Mouse (Mus musculus) gastrocnemius, adult 18-20 months (tissue): Measurements from ENCODE around the gene Pdia6. TPM values are rescaled to one million over a fixed set of nuclear protein-coding genes. Genes with fewer than 3 reads are reported as not detected.

Experiments
- DNase-seq: peaks from one replicate; pipeline ENCODE4 v3.0.0; 2021; ENCODE audit warnings: low spot score
- total RNA-seq, 2 experiments: library from RNA; stranded (reverse); gene quantifications; 2 replicates each; pipeline ENCODE4 v1.2.3; 2021

Gene Pdia6
- total RNA-seq, 2 experiments from 2014 or later: 33.3 to 42.8 TPM

DNA sequence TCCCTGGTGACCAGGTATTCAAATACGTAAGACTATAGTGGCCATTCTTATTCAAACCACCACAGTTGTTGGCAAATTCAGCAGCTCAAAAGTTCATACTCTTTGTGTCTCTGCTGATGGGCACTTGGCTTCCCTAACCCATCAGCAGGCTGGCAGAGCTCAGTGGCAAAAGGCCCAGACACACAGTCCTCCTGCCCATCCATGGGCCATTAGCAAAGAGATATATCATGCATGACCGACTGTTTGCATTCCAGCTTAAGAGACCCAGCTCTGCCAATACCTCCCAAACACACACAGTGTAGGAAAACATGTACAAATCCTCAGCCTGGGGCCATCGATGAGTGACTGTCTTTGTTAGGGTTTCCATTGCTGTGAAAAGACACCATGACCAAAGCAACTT is 5.3 kb upstream of the Pdia6 start:
- DNase-seq: no peak

DNA sequence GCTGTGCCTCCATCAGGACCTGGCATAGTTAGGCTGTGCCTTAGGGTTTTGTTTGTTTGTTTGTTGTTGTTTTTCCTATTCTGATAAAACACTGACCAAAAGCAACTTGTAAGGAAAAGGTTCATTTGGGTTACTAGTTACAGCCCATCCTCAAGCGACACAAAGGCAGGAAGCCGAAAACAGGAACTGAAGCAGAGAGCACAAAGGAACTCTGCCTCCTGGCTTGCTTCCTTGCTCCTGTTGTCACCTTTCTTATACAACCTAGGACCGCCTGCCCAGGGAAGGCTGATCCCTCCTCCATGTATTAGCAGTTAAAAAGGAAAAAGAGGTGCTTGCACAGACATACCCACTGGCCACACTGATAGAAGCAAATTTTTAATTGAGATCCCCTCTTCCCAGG is 2.5 kb upstream of the Pdia6 start:
- DNase-seq: no peak

DNA sequence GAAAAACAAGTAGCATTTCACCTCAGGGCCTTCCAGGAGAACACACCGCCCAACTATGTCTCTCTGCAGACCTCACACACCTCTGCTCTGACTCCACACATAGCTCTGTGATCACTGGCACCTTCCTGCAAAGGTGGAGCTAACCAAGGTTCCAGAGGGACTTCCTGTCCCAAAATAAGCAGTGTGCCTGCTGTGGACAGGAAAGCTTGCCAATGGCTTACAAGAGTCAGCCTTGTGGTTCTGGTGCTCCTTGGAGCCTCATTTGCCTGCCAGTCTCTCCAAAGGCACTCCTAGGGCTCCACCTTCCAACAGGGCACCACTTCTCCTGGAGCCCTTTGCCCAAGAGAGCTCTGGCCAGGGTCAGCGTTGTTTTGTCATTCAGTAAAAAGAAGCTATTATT is 1.5 kb upstream of the Pdia6 start:
- no peak for DNase-seq

DNA sequence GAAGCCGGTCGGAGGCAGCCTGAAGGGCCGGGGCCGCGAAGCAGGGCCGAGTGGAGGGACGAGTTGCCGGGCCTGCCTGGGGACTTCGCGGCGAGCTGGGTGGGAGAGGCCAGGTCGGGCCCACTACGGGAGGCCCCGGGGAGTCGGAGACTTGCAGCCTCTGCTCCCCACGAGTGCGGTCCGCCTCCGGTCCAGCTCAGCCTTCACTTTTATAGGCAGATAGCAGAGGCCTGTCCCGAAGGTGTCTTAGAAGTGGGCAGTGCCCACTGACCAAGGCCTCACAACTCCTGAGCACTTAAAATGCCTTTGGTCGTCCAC is 287 bp downstream of the Pdia6 start:
- no peak for DNase-seq

DNA sequence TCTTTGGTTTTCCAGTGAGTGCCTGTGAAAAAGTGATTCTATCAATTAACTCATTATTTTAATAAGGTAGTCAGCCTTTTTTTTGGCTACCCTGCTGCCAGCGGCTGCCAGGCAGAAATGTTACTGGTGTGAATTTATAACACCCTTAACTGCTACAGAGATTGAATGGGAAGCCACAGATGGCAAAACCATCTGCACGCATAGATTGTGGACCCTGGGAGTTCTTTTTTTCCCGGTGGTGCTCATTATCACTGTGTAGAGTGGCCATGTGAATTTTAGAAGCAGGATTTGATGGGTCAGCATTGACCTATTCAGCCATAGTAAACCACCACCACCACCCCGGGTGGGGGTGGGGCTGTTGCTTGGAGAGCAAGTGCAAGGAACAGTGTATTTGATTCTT is 971 bp downstream of the Pdia6 start:
- DNase-seq: no peak

DNA sequence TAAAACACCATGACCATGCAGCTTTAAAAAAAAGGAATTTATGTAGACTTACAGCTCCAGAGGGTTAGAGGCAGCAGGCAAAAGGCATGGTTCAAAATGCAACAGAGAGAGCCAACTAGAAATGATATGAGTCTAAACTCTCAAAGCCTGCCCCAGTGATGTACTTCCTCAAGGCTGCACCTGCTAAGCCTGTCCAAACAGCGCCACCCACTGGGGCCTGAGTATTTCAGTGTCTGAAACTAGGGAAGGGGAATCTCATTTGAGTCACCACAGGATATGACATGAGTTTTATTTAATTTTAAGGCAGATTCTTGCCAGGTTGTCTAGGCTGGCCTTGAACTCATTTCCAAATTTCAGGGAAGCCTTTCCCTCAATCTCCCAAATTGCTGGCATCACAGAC is 4.9 kb downstream of the Pdia6 start:
- DNase-seq: no peak

DNA sequence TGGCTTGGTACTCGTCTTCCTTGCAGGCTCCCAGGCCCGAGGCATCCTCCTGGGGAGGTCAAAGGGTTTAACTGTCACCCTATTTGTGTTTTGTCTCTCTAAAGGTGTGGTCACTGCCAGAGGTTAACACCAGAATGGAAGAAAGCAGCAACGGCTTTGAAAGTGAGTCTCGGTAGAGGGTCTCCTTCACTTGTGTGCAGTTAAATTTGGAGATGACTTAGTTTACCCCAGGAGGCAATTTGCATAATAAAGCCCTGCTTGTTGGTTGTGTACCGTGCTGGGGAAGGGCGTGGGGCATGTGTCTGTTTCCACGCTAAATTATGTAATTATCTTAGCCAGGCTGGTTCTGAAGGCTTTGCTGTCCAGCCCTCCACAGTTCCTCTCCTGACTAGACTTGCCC is 7.5 kb downstream of the Pdia6 start:
- DNase-seq: no peak

DNA sequence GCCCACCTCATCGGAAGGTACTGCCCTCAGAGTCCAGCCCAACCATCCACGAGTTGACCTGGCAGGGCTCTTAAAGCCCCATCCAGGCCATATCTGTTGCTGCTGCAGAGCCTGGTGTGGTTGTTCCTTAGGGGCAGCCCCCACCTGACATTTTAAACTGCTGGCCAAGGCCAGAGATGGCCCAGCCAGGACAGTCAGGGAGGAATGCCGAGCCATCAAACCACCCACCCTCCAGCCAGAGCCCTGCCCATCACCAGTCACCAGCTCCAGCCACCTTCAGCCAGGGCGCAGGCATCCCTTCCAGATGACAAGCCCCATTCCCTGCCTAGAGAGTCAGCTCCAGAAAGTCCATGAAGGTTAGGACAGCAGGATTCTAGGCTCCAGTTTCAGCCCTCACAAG is 22.2 kb downstream of the Pdia6 start:
- no peak for DNase-seq

DNA sequence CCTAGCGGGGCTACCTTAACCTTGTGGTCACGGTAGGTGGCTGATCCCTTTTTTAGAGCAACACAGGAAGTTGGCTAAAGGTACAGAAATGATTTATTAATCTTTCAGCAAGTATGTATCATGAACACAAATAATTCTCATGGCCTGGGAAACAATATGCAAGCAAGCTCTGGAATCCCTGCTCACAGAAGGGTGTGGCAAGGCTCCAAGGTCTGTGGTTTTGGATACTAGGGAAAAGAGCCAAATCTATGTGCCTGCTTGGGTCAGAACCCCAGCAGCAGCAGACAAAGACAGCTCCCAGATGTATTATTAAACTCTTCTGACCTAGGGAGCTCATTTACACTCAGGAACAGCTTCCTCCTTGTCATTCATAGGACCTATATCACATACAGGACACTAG is 22.7 kb downstream of the Pdia6 start:
- no peak for DNase-seq

DNA sequence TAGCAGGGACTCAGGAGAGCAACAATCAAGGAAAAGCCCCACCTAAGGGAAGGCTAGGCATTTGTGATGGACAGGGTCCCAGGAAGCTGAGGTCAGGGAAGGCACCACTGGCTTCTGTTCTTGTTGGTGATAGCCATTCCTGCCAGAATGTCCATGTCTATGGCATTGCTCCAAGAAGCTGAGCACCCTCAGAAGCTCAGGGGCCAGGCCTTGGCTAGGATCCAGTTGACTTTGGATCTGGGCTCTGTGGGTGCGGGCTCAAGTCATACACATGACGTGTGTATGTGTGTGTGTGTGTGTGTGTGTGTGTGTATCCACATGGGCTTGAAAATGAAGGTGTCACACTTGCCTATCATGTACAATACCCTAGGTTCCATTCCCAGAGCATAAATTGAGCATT is 23.6 kb downstream of the Pdia6 start:
- no peak for DNase-seq

DNA sequence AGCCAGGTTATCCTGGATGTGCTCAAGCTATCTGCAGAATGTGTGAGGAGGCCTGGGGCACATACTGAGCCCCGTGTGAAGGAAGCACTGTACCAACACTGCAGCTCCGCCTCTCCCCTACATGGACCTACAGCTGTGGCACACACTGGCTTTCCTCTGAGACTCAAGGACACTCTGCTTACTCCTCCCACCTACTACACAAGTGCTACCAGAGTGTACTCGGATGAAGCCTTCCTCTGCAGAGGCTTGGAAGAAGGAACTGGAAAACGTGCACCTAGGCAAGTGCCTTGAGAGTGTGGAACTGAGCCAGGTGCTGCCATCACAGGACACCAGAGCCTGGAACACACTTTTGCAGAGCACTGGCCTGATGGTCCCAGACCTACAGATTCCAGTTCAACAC is 24.2 kb downstream of the Pdia6 start:
- no peak for DNase-seq

DNA sequence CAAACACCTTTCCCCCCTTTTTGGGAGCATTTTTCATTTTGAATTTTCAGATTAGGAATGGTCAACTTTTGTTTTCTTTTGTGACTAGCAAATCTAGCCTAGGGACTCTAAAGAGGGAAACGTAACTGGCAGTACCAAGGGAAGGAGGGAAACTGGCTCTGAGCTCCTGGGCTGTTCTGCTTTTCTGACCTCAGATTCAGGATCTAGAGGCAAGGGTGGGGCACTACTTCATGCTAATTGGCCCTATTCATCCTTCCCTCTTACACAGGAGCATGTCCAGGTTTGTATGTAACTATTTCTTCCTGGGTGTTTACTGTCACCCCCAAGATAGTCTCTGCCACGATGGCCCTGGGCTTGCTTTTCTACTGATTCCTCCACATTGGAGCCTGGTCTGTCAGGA is 30.6 kb downstream of the Pdia6 start:
- no peak for DNase-seq

DNA sequence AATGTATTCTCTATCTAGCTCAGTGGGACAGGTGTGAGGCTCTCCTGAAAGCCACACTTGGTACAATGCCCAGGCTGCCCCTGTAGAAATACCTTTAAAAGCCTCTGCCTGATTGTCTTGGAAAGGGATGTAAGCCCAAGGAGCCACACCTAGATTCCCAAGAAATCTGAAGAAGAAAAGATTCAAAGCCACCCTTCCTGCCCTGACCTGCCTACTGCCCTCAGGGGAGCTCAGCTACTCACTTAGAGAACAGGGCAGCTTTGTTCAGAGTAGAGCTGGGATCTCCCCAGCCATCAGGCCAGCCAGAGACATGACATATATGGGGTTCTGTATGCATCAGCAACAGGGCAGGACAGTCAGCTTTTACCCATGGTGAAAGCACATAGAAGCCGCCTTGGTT is 33.6 kb downstream of the Pdia6 start:
- DNase-seq: no peak

DNA sequence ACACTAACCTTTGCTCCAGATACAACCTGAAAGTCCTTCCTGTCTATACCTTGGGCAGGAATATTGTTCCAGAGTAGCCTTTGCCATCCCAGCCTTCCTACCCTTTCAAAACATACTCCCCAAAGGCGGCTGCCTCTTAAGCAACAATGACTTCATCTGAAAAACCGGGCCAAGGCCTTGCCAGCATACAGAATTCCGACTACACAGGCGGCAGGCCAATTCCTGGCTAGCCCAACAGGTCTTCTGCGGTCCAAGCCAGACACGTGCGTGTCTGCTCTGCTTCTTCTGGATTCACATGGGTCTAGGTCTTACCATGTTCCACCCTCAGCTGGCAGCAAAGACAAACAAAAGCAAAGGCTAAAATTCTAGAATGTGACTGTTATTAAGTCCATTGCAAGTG is 39.1 kb downstream of the Pdia6 start:
- DNase-seq: no peak

DNA sequence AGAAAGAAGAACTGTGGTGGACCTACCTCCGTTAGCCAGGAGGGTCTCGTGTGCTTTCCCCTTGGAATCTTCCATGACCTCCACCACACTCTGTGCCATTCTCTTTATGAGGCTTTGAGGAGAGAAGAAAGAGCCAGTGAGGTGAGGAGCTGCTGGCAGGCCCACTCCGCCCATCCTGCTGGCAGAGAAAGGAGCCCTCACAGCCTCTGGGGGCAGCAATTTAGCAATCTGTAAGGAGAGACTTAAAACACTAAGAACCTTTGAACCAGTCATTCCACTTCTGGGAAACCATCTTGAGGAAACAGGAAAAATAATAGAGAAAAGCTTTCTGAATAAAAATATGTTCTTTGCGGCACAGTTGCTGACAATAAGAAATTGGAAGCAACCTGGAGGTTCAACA is 41.9 kb downstream of the Pdia6 start:
- DNase-seq: no peak

DNA sequence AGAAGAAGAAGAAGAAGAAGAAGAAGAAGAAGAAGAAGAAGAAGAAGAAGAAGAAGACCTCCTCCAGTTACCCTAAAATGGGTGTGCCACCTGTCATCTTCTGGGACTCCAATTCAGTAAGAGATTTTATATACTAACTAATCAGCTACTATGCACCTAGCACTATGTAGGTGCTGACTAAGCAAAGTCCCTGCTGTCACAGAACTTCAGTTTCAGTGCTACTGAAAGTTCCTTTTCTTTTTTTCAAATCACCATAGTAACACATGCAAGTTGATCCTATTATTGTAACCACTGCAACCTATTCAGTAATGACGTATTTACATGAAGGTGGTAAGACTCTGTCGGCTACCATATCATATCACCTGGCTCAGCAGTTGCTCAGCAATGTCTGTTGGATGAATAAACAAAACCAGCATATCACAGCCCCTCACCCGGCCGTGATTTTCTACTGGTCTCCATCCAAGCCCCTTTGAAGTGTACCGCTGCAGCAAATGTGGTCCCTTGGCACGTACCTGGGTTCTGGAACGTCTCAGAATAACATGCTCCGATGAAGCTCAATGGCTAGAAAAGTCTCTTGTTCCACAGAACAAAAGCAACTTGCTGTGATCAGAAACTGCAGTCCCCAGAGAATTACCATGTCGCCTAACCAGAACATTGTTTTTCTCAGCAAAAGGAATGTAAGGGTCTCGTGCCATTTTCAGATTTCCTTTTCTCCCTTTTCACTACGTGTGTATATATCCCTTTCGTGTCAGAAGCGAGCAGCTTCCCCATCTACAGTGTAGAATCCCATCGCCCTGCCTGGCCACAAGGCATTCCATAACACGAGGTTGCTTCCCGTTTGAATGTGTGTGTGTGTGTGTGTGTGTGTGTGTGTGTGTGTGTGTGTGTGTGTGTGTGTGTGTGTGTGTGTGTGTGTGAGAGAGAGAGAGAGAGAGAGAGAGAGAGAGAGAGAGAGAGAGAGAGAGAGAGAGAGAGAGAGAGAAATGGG is 44.8 kb downstream of the Pdia6 start:
- DNase-seq: no peak

DNA sequence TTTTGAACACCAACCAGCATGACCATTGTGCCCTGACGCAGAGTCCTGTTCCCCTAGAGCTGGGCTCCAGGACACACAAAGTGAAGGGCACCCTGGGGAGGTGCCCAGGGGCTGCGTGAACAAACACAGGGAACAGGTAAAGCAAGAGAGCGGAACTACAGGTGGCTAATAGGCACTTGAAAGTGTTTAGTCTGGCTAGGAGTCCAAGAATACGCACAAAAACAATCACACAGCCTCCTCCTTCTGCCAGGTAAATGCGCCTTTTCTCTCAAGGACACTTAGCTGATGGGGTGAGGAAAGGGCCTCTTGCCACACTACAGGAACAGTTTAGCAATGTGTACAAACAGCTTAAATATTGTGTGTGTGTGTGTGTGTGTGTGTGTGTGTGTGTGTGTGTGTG is 49.8 kb downstream of the Pdia6 start:
- no peak for DNase-seq

DNA sequence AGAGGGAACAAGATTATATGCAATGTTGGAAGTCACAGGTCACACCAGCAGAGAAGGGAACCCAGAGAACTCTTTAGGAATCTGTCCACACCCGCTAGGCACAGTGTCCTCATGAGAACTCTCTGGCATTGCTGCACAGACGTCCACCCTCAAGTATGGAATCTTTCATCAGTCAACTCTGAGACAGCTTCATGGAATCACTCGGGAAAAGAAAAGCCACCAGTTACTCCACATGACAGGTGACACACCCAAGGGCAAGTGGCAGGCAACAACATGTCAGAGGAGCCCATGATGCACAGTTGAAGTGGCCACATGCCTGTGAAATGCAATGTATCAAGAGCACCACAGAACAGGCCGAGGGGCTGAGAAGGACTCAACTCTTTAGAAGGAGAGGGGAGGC is 51.6 kb downstream of the Pdia6 start:
- no peak for DNase-seq

DNA sequence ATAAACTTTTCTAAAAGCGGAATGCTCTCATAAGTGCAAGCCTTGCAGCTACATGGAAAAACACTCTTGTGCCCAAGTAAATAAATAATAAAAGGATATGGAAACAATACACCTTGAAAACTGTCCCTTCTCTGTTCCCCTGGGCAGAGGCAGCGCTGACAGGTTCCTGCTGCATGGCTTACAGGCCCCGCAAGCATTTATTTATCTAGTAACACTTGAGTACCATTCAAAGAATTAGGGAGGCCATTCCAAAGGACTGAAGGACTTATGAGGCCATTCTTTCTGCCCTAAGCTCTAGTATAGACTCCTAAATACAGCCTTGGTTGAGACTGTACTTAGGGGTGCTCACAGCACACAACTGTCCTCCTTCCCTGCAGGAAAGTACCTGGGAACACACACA is 52.1 kb downstream of the Pdia6 start:
- DNase-seq: no peak

DNA sequence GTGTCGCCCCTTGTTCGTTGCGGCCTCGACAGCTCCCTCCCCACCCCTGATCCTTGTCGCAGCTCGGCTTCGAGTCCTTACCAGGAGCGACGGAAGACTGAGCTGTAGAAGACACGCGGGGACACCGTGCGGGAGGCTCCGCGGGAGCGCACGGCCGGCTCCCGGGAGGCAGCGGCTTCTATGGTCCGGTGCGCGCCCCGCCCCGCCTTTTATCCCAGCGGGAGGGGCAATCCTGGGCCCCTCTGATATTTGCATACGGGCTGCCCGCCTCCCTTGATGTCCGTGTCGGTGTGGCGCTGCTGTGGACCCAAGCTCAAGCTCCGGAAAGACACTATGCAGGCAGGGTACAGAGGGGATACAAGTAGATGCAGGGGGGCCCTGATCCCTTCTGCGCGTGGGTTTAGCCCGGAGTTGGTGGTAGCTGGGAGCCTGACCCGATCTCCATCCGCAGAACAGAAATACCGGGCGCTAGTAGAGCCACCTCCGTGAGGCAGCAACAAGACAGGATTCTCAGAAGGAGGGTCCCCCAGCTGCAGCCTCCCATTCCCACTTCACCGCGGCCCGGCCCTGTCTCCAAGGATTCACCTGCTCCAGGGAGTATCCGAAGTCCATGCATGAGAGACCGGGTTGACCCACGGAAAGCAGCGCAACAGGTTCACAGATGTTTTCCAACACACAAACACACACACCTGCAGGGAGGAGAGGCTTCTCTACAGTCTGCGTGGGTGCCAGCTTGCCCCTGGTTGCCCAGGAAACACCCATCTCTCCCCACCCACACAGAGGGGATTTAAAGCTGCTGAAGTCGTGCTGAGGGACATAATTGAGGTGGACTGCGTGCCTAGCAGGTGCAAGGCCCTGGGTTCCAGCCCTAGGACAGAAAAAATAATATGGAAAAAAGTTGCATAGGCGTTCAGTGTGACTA is 58.5 kb downstream of the Pdia6 start:
- no peak for DNase-seq

DNA sequence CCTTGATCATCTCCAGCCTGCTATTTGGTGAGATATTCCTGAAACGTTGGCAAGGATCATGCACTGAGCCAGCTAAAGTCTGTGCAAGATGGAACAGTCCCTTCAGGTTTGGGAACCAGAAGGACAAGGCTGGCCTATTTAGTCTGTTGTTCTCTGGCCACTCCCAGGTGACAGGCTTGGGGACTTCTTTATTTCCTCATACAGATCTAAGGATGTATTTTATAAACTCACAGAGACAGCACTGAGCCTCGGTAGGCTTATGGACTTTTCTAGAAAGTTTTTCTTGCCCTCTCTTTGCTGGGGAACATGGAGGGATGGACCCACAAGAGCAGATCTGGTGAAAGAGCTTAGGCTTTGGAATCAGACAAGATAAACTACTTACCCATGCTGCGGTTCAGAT is 62.9 kb downstream of the Pdia6 start, which contains the start of gene Atp6v1c2:
Atp6v1c2 (minus strand) TSS at position 101 of the 400 bp plus-strand sequence.
- DNase-seq: no peak

DNA sequence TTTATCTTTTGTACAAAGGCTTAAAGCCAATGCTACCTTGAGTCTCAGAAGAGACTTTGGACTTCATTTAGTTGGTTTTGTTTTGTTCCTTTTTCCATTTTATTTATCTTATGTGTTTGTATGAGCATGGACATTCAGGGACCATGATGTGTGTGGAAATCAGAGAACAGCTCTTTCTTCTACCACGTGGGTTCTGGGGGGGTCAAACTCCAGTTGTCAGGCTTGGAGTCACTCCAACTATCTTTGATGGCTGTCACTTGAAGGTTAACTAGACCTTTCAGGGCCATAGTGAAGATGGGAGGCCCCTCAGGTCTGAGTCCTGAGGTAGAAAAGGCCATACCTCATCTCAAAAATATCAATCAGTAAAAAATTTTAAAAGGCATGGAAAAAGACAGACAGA is 67.1 kb downstream of the Pdia6 start:
- DNase-seq: no peak
